Mouse (Mus musculus) limb, embryonic 15.5 days (tissue): ENCODE data around the gene Ptpn7. TPM values are rescaled to one million over a fixed set of nuclear protein-coding genes. Genes with fewer than 3 reads are reported as not detected.

Source experiments
- ATAC-seq: fragments of 200-750 bp; cut with Nextera tagmentation; 2 replicates; pipeline ENCODE4 v1.8.0; 2017; ENCODE audit warnings: low read depth, moderate TSS enrichment; ENCODE audit not compliant: insufficient number of reproducible peaks, low FRiP score, low TSS enrichment
- H3K27ac ChIP-seq: fragments of 300-500 bp; sonication (generic); 2 replicates; pipeline ENCODE4 v1.5.1; 2015; ENCODE audit warnings: moderate library complexity, mild to moderate bottlenecking, inconsistent platforms
- H3K27me3 ChIP-seq: fragments of 300-500 bp; sonication (generic); 2 replicates; pipeline ENCODE4 v1.6.1; 2015; ENCODE audit warnings: inconsistent platforms
- H3K36me3 ChIP-seq: fragments of 300-500 bp; sonication (generic); 2 replicates; pipeline ENCODE4 v1.6.1; 2015; ENCODE audit warnings: inconsistent platforms
- H3K4me1 ChIP-seq: fragments of 300-500 bp; sonication (generic); 2 replicates; pipeline ENCODE4 v1.6.1; 2015; ENCODE audit warnings: inconsistent platforms
- H3K4me2 ChIP-seq: fragments of 300-500 bp; sonication (generic); 2 replicates; pipeline ENCODE4 v1.6.1; 2015; ENCODE audit warnings: mild to moderate bottlenecking, inconsistent platforms
- H3K4me3 ChIP-seq: fragments of 300-500 bp; sonication (generic); 2 replicates; pipeline ENCODE4 v1.5.1; 2015; ENCODE audit warnings: mild to moderate bottlenecking, inconsistent platforms
- H3K9ac ChIP-seq: fragments of 300-500 bp; sonication (generic); 2 replicates; pipeline ENCODE4 v1.6.1; 2015; ENCODE audit warnings: inconsistent platforms
- H3K9me3 ChIP-seq: fragments of 300-500 bp; sonication (generic); 2 replicates; pipeline ENCODE4 v1.6.1; 2016; ENCODE audit warnings: inconsistent platforms
- WGBS: fragments of 180-500 bp; shearing (Covaris S2); methylation state at CpG from one replicate; pipeline ENCODE4 v1.1.7; 2015; 5-methylcytosine and 5-hydroxymethylcytosine counted together
- polyA plus RNA-seq: library from polyadenylated mRNA; unstranded; fragments of >200 nt; fragmentation: Nextera tagmentation; extraction: Ambion mirVana; gene quantifications from 2 replicates; pipeline ENCODE4 v1.2.1, GENCODE M21; 2015

Ptpn7 gene
- polyA plus RNA-seq, 1 experiment from 2014 or later: 4.5 TPM

DNA sequence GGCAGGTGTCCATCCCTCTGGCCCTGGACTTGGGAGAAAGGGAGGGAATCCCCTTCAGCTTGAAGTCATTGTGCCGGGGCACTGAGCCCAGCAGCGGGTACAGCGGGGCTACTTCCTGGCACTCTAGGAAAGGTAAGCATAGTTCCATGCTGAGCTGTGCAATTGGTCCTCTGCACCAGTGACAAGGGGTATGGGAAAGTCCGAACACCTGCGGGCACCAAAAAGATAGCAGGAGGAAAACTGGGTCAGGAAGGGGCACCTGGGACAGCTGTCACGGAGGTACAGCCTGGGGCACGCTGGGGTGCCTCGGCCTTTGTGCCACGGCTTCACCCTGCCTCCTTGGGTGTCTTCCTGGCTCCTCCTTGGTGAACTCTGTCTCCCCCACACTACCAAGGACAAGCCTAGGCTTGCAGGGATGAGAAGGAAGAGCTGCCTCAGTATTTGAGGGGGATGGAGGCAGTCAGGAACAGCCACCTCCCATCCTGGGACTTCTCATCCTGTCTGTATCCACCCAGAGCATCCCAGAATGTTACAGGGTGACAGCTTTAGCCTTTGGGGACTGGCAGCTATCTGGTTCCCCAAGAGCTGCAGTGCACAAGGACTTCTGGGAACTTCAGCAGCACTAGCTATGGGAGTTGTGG is 2.8 kb upstream of the Ptpn7 start:
- no peak overlapping the region for H3K9ac ChIP-seq
- H3K4me3 ChIP-seq: no peak overlapping the region
- peaks cover 77% of the 10 kb centered on the region for H3K4me1 ChIP-seq
- H3K9me3 ChIP-seq: no peaks in the 10 kb centered on the region
- WGBS: 73% methylated on average over 9 of the region's 9 CpGs
- ATAC-seq: no peak
- H3K36me3 ChIP-seq: no peaks in the 10 kb centered on the region
- H3K27ac ChIP-seq: no peak overlapping the region; the same call in 1 of the 2 replicates
- no peak overlapping the region for H3K4me2 ChIP-seq
- peaks cover 9% of the 10 kb centered on the region; the same call in 1 of the 2 replicates for H3K27me3 ChIP-seq

DNA sequence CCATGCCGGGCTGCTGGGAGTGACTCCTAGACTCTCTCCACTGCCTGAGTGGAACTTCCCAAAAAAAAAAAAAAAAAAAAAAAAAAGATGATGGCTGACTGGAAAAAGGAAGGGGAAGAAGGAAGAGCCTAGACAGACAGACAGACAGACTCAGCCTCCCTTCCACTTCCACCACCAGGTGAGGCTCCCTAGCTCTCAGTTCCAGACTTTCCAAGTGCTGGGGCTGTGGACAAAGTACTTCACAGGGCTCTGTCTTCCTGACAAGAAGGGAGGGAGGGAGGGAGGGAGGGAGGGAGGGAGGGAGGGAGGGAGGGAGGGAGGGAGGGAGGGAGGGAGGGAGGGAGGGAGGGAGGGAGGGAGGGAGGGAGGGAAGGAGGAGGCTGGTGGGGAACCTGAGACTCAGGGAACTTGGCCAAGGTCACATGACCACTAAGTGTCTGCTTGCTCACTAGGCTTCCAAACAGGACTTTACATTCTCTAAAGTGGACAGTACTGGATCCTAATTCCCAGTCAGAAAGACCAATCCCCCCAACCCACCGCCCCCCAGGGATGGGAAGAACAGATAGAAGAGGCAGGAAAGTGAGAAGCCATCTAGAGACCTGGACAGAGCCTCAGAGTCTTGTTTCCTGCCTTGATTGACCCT is 2.0 kb upstream of the Ptpn7 start:
- ATAC-seq: no peak
- Histone ChIP-seq H3K9me3 (no peaks in the 10 kb centered on the region), H3K4me2 (no peak overlapping the region), H3K9ac (no peak overlapping the region), H3K4me3 (no peak overlapping the region), H3K36me3 (no peaks in the 10 kb centered on the region), H3K4me1 (peaks cover 71% of the 10 kb centered on the region), H3K27ac (no peak overlapping the region), H3K27me3 (0 out of 2 replicates have a peak, but pooled peaks cover 6% of the 10 kb centered on the region)
- WGBS: 74% methylated on average over 2 of the region's 2 CpGs

DNA sequence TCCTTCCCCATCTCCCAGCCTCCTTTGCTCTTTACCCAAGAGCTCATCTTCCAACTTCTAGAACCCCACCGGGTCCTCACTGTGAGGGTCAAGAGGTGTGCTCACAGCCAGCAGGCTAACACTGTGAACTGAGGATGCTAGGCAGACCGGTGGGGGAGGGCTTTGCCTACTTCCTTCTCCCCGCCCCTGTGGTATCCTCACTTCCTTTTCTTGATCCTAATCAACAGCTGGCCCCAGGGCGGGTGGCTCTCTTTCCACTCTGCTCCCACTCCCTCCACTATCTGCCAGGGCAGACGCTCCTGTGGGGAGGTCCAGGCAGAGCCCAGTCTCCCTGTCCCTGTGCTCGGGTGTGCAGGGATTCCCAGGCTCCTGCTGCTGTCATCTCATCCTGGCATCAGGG is 1.5 kb upstream of the Ptpn7 start:
- no peaks in the 10 kb centered on the region for H3K36me3 ChIP-seq
- H3K27me3 ChIP-seq: 0 out of 2 replicates have a peak, but pooled peaks cover 6% of the 10 kb centered on the region
- no peak overlapping the region for H3K4me3 ChIP-seq
- no peak for ATAC-seq
- H3K9ac ChIP-seq: no peak overlapping the region
- H3K9me3 ChIP-seq: no peaks in the 10 kb centered on the region
- H3K4me1 ChIP-seq: peaks cover 66% of the 10 kb centered on the region
- no peak overlapping the region for H3K4me2 ChIP-seq
- H3K27ac ChIP-seq: no peak overlapping the region
- WGBS: 21% methylated on average over 6 of the region's 6 CpGs

DNA sequence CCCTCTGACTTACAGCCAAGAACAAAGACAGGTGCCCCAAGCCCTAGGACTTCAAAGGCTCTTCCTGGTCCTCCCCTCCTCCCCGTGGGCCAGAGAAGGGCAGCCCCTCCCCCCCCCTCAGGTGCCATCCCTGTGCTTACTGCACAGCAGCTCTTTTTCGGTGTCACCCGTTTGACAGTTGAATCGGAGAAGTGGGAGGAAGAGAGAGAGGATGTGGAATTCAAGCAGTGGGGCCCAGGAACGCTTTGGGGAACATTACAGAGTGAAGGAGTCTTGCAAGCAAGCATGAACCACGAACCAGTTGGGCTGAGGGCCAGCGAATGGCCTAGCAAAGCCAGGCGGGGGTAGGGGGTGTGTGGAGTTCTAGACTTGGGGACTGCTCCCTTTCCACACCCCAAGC is 940 bp upstream of the Ptpn7 start:
- no peak overlapping the region; the same call in 1 of the 2 replicates for H3K27ac ChIP-seq
- no peak overlapping the region for H3K4me3 ChIP-seq
- no peak overlapping the region for H3K4me2 ChIP-seq
- H3K9ac ChIP-seq: no peak overlapping the region
- H3K9me3 ChIP-seq: no peaks in the 10 kb centered on the region
- no peak for ATAC-seq
- no peaks in the 10 kb centered on the region for H3K36me3 ChIP-seq
- H3K4me1 ChIP-seq: peaks cover 61% of the 10 kb centered on the region
- WGBS: 38% methylated on average over 8 of the region's 8 CpGs
- H3K27me3 ChIP-seq: 0 out of 2 replicates have a peak, but pooled peaks cover 6% of the 10 kb centered on the region

DNA sequence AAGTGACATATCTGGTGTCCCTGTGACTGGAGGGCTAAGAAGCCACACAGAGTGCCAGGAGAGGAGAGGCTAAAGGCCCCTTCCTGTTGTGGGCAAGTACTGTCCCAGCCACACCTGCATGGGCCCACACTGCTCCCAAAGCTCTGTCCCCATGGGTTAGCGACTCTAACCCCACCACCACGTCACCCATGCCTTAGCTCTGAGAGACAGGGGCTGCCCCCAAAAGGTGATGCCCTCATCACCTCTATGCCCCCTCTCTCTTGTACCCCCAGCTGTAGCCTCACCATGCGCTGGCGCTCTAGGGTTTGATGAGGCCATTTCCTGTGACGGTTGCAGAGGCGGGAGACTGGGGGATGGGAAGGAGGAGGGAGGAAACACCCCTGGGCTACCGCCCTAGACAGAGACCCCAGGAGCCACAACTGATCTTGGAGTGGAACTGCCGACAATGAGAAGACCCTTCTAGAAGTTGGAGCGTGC is 431 bp downstream of the Ptpn7 start:
- Histone ChIP-seq H3K9ac (no peak overlapping the region), H3K27ac (no peak overlapping the region), H3K4me3 (no peak overlapping the region), H3K36me3 (no peaks in the 10 kb centered on the region), H3K4me1 (peaks cover 47% of the 10 kb centered on the region), H3K4me2 (no peak overlapping the region), H3K9me3 (no peaks in the 10 kb centered on the region), H3K27me3 (0 out of 2 replicates have a peak, but pooled peaks cover 6% of the 10 kb centered on the region)
- no peak for ATAC-seq
- WGBS: 89% methylated on average over 9 of the region's 9 CpGs

DNA sequence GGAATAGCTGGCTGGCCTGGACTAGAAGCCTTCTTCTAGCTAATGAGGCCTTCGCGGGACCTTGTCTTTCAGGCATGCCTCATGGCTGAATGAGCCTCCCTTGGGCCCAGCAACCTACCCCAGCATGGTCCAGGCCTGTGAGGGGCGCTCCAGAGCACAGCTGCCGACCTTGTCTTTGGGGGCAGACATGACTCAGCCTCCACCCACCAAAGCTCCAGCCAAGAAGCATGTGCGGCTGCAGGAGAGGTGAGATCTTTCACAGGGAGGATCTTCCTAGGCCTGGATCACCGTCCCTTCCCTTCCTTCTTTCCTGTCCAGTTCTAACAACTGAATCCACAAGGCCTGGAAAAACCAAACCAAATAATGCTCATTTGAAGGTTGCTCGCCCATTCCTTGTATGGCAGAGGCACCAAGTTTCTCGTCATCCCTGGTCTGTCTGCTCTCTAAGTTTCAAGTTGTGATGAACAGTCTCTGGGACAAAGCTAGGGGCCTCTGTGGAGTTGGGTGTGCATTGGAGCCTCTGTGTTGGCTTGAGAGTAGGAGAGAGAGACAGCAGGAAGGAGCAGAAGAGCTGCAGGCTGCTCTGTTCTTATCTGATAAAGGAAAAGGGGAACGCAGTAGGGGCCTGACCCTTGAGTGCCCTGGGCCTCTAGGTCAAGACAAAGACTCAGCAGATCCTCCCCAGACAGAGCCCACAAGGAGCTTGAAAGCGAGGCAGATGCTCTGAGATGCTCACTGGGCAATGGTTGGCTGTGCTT is 1.4 kb downstream of the Ptpn7 start:
- ATAC-seq: no peak
- peaks cover 38% of the 10 kb centered on the region for H3K4me1 ChIP-seq
- no peak overlapping the region for H3K4me2 ChIP-seq
- H3K4me3 ChIP-seq: no peak overlapping the region
- H3K9ac ChIP-seq: no peak overlapping the region
- no peaks in the 10 kb centered on the region for H3K36me3 ChIP-seq
- H3K27ac ChIP-seq: no peak overlapping the region
- 0 out of 2 replicates have a peak, but pooled peaks cover 6% of the 10 kb centered on the region for H3K27me3 ChIP-seq
- H3K9me3 ChIP-seq: no peaks in the 10 kb centered on the region
- WGBS: 81% methylated on average over 10 of the region's 10 CpGs

DNA sequence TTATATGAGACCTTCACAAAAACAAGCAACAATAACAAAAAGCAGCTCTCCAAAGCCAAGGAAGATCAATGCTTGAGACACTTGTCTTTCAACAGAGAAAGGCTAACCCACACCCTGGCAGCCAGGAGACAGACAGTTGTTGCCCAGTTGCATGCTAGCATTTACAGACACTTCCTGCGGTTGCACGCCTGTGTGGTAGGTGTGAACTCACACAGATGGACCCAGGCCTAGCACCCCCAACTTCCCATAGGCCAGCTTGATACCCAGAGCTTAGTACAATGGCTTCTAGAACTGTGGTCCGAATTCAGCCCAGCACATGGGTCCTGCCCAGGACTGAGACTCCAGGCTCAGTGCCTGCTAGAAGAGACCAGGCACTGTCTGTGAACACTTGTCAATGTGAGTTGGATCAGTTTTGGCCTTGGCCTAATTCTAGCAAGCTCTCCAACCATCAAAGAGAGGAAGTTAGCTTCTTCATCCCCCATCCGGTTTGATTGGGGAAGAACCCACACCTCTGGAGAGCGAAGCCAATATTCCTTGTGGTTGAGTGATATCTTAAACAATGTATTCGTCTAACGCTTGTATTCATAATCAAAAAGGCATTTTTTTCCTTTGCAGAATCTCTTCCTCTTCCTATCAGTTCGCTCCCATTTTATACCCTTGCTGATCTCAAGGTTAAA is 2.7 kb downstream of the Ptpn7 start:
- peaks cover 24% of the 10 kb centered on the region for H3K4me1 ChIP-seq
- no peaks in the 10 kb centered on the region for H3K36me3 ChIP-seq
- ATAC-seq: no peak
- WGBS: 86% methylated on average over 8 of the region's 8 CpGs
- H3K4me3 ChIP-seq: no peak overlapping the region
- no peaks in the 10 kb centered on the region for H3K27me3 ChIP-seq
- H3K9ac ChIP-seq: no peak overlapping the region
- H3K9me3 ChIP-seq: no peaks in the 10 kb centered on the region
- H3K27ac ChIP-seq: no peak overlapping the region
- H3K4me2 ChIP-seq: no peak overlapping the region

DNA sequence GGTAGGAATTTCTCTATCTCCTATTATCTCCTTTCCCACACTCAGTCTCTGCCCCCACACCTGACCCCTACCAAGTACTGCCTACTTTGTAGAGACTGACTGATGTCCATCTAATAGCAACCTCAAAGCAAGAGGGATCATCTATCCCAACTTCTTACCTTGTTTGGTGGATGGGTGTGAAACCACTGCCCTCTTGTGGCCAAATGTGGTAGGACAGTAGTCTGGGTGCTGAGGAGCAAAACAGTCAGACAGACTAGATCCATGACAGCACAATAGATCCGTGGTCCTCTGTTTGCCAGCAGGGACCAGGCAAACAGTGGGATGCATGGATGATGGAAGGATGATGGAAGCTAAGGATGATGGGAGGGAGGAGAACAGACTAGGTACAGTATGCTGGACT is 4.0 kb downstream of the Ptpn7 start:
- Histone ChIP-seq H3K9ac (no peak overlapping the region), H3K4me2 (no peak overlapping the region), H3K36me3 (no peaks in the 10 kb centered on the region), H3K9me3 (no peaks in the 10 kb centered on the region), H3K27me3 (no peaks in the 10 kb centered on the region), H3K4me3 (no peak overlapping the region), H3K27ac (no peak overlapping the region), H3K4me1 (peaks cover 15% of the 10 kb centered on the region)
- ATAC-seq: no peak
- 9% methylated on average over 1 of the region's 1 CpGs for WGBS

DNA sequence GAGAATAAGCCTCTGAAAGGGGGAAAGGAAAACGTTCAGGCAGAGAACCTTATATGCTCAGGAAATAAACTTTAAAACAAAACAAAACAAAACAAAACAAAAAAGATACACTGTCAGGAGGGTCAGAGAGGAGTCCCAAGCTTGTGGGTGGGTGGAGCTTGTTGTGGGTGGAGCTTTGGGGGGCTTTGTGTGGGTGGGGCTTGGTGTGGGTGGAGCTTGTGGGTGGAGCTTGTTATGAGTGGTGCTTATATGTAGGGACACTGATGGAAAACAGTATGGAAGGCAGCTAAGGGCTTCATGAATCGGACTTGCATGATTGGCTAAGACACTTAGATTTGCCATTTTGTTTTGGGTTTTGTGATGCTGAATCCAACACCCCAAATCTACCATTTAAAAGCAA is 7.4 kb downstream of the Ptpn7 start:
- no peak overlapping the region for H3K4me3 ChIP-seq
- H3K9ac ChIP-seq: no peak overlapping the region
- H3K36me3 ChIP-seq: no peaks in the 10 kb centered on the region
- no peaks in the 10 kb centered on the region for H3K9me3 ChIP-seq
- no peak overlapping the region for H3K4me2 ChIP-seq
- H3K4me1 ChIP-seq: no peaks in the 10 kb centered on the region
- WGBS: 73% methylated on average over 2 of the region's 2 CpGs
- ATAC-seq: no peak
- no peak overlapping the region for H3K27ac ChIP-seq
- no peaks in the 10 kb centered on the region for H3K27me3 ChIP-seq

DNA sequence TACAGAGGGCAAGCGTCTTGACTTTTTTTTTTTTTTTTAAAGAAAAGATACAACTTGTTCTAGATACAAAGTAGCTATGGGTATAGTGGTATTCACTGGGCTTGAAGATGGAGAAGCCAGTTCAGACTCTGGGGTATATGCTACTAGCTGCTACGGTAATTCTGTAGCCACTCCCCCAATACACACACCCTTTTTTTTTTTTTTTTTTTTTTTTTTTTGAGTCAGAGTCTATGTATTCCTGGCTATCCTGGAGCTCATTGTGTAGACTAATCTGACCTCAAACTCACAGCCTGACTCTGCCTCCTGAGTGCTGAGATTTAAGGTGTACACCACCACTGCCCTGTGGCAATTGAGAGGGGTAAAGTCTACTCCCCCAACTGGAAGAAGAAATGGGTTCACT is 10.0 kb downstream of the Ptpn7 start:
- Histone ChIP-seq H3K9me3 (no peaks in the 10 kb centered on the region), H3K9ac (no peak overlapping the region), H3K4me2 (no peak overlapping the region), H3K36me3 (no peaks in the 10 kb centered on the region), H3K4me3 (no peak overlapping the region), H3K27me3 (no peaks in the 10 kb centered on the region), H3K4me1 (peaks cover 7% of the 10 kb centered on the region; the same call in 1 of the 2 replicates), H3K27ac (no peak overlapping the region)
- 71% methylated on average over 2 of the region's 2 CpGs for WGBS
- ATAC-seq: no peak

DNA sequence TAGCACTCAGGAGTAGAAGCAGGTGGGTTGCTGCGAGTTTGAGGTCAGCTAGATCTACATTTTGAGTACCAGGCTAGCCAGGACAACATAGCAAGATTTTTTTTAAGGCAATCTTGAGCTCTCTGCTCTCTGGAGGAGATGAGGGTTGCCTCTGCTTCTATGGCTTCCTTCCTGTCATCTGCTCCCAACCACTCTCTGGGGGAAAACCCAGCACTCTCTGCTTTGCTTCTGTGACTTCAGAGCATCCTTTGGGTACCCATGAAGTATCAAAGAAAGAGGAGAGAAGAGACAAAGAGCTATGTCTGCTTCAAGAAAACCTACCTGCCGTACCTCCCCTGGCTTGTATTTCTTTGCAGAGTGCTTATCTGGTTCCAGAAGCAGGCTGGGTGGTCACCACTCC is 11.4 kb downstream of the Ptpn7 start:
- Histone ChIP-seq H3K27me3 (no peaks in the 10 kb centered on the region), H3K9ac (no peak overlapping the region), H3K4me2 (no peak overlapping the region), H3K4me3 (no peak overlapping the region), H3K9me3 (no peaks in the 10 kb centered on the region), H3K4me1 (peaks cover 20% of the 10 kb centered on the region), H3K27ac (no peak overlapping the region), H3K36me3 (no peaks in the 10 kb centered on the region)
- ATAC-seq: no peak
- 90% methylated on average over 2 of the region's 2 CpGs for WGBS
